Mouse (Mus musculus) kidney, adult 2 months (tissue): ENCODE data around the gene Acat3. TPM values are rescaled to one million over a fixed set of nuclear protein-coding genes. Genes with fewer than 3 reads are reported as not detected.

Source experiments
- DNase-seq: peaks from one replicate; pipeline ENCODE4 v3.0.0; 2021
- H3K27ac ChIP-seq: fragments of 200-500 bp; 2 replicates; pipeline ENCODE4 v1.5.1; 2012; ENCODE audit warnings: low read depth, low read length, control low read depth, inconsistent platforms; ENCODE audit not compliant: insufficient read depth
- H3K27me3 ChIP-seq: fragments of 200-500 bp; replicated peaks from 2 replicates; pipeline ENCODE4 v1.6.1; 2012; ENCODE audit warnings: mild to moderate bottlenecking, moderate library complexity, low read length, inconsistent platforms; ENCODE audit not compliant: control insufficient read depth, insufficient read depth
- H3K36me3 ChIP-seq: fragments of 200-500 bp; 2 replicates; pipeline ENCODE4 v1.6.1; 2012; ENCODE audit warnings: mild to moderate bottlenecking, moderate library complexity, low read length, inconsistent platforms; ENCODE audit not compliant: control insufficient read depth, insufficient read depth
- H3K4me1 ChIP-seq: fragments of 200-500 bp; 2 replicates; pipeline ENCODE4 v1.6.1; 2011; ENCODE audit warnings: low read length; ENCODE audit not compliant: control insufficient read depth, insufficient read depth
- H3K4me3 ChIP-seq: fragments of 200-500 bp; 2 replicates; pipeline ENCODE4 v1.5.1; 2011; ENCODE audit warnings: mild to moderate bottlenecking, low read depth, low read length, control low read depth; ENCODE audit not compliant: insufficient read depth
- CTCF ChIP-seq: fragments of 200-500 bp; conservative IDR thresholded peaks from 2 replicates; pipeline ENCODE4 v1.5.1; 2011; ENCODE audit warnings: low read depth, mild to moderate bottlenecking, control low read depth, low read length, moderate library complexity, mixed read lengths; ENCODE audit not compliant: insufficient read depth, insufficient read length
- POLR2A ChIP-seq: fragments of 200-500 bp; IDR thresholded peaks from one replicate; pipeline ENCODE4 v1.6.1; 2011; ENCODE audit warnings: low read depth, low read length, control low read depth
- WGBS: fragments of 180-500 bp; shearing (Covaris S2); methylation state at CpG from one replicate; pipeline ENCODE4 v1.1.7; 2018; 5-methylcytosine and 5-hydroxymethylcytosine counted together
- polyA plus RNA-seq: library from polyadenylated mRNA; depleted of rRNA; stranded (reverse); fragments of >200 nt; gene quantifications from 2 replicates; pipeline ENCODE4 v1.2.3, GENCODE M21; 2012

Acat3 gene
- polyA plus RNA-seq, 1 experiment: 10.3 TPM

DNA sequence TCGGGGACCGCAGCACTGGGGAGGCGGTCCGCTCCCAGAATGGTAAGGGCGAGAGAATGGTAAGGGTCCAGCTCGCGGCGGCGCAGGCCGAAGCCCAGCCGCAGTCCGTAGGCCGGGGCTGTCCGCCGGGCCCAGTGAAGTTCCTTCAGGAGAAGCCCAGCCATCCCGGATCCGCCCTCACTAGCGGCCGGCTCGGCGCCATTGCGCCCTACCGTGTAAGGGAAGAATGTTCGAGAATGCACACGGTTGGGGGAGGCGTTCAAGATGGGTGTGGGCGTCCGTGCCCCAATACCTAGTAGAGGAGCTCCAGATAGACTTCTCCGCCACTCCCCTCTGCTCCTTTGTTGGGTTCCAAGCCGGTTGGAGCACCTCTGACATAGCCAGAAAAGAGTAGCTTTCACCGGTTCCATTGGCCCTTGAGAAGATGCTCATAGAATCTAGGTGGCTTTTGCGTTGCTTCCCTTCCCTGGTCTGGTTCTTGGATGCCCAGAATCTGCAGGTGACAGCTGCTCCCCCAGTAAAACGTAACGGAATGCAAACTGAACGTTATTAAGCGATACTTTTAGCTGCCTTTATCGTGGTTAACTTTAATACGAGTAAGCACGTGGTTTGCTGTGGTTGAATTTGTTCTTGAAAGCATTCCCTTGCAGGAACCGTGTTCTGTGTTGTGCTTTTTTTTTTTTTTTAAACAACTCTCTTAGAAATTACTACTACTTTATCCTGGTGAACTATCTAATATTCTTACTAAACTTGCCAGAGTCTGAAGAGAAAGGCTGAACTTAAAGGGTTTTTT, 23.6 kb downstream of the Acat3 start:
- H3K27ac ChIP-seq: peak overlapping the region; percentile 71
- TF ChIP-seq POLR2A: peak; percentile 3
- TF ChIP-seq CTCF: no peak
- H3K27me3 ChIP-seq: no peaks in the 10 kb centered on the region
- no peak for DNase-seq
- WGBS: under 1% methylated on average over 40 of the region's 40 CpGs
- peak overlapping the region; percentile 73 for H3K4me3 ChIP-seq
- H3K4me1 ChIP-seq: 0 out of 2 replicates have a peak, but pooled peaks cover 2% of the 10 kb centered on the region
- H3K36me3 ChIP-seq: peaks cover 5% of the 10 kb centered on the region

GRCm38 (mm10) chr17:12915881-12916583, 24.4 kb downstream of the Acat3 start, which contains the start of gene Mrpl18:
TSS of gene Mrpl18 (minus strand) at chr17:12916345.
- peak within 1 kb of the TSS; percentile 73 for H3K4me3 ChIP-seq
- under 1% methylated on average over 56 of the region's 56 CpGs for WGBS
- peak; percentile 100 for DNase-seq
- H3K36me3 ChIP-seq: peaks cover 4% of the 10 kb centered on the region
- H3K4me1 ChIP-seq: 0 out of 2 replicates have a peak, but pooled peaks cover 2% of the 10 kb centered on the region
- H3K27ac ChIP-seq: peak within 1 kb of the TSS; percentile 83
- no peaks in the 10 kb centered on the region for H3K27me3 ChIP-seq
- TF ChIP-seq CTCF: no peak
- TF ChIP-seq POLR2A: peak; percentile 64

GRCm38 (mm10) chr17:12915488-12915880, 24.9 kb downstream of the Acat3 start, which contains the start of gene Tcp1:
TSS of gene Tcp1 (plus strand) at chr17:12915701.
- Histone ChIP-seq H3K4me3 (peak within 1 kb of the TSS; percentile 73), H3K27ac (peak within 1 kb of the TSS; percentile 83), H3K36me3 (peaks cover 3% of the 10 kb centered on the region), H3K27me3 (no peaks in the 10 kb centered on the region), H3K4me1 (0 out of 2 replicates have a peak, but pooled peaks cover 2% of the 10 kb centered on the region)
- WGBS: under 1% methylated on average over 18 of the region's 18 CpGs
- TF ChIP-seq CTCF: no peak
- TF ChIP-seq POLR2A: no peak
- no peak for DNase-seq

DNA sequence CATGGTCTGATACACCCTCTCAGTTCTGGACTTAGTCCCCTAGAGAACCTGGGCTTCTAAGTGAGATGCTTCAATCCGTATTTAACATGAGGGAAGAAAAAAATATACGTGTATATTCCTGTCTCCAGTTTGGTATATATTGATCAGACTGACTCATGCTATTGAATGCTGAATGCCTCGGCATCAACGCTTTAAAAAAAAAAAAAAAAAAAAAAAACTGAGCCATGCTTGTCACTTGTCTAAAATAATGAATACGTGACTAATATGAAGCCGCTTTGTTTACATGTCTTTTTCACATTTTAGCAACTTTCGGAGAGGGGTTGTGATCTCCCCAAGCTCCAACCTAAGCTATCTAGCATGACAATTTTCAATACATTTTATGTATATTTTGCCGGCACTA, 30.0 kb downstream of the Acat3 start:
- 85% methylated on average over 8 of the region's 8 CpGs for WGBS
- Histone ChIP-seq H3K27ac (no peak overlapping the region), H3K27me3 (no peaks in the 10 kb centered on the region), H3K36me3 (peaks cover 2% of the 10 kb centered on the region; the same call in 1 of the 2 replicates), H3K4me1 (no peaks in the 10 kb centered on the region), H3K4me3 (no peak overlapping the region)
- TF ChIP-seq POLR2A (no peak), CTCF (no peak)
- DNase-seq: no peak

GRCm38 (mm10) chr17:12909361-12910280, 30.8 kb downstream of the Acat3 start, which contains the start of gene Pnldc1:
TSS of gene Pnldc1 (minus strand) at chr17:12910230.
- Histone ChIP-seq H3K4me1 (no peaks in the 10 kb centered on the region), H3K4me3 (no peak within 1 kb of the TSS), H3K27ac (no peak within 1 kb of the TSS), H3K36me3 (peaks cover 2% of the 10 kb centered on the region; the same call in 1 of the 2 replicates), H3K27me3 (no peaks in the 10 kb centered on the region)
- WGBS: 87% methylated on average over 35 of the region's 35 CpGs
- no peak for DNase-seq
- TF ChIP-seq CTCF (no peak), POLR2A (no peak)

DNA sequence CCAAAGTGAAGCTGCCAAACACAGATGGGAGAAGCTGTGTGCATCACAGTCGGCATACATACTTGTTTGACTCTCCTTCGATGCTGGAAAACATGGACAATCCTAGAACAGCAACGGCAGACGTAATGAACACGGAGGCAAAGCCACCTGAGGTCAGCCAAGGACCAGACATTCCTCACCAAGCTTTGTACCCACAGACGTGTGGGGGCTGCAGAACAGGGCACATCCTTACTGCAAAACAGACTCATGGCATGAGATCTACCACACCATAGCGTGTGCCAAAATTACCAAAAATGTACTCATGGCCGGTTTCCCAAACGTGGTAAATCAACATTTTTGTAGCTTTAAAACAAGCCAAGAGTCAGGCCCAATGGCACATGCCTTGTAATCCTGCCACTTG, 34.0 kb downstream of the Acat3 start:
- no peaks in the 10 kb centered on the region; the same call in 1 of the 2 replicates for H3K36me3 ChIP-seq
- H3K4me3 ChIP-seq: no peak overlapping the region
- WGBS: 86% methylated on average over 9 of the region's 9 CpGs
- TF ChIP-seq CTCF (no peak), POLR2A (no peak)
- DNase-seq: no peak
- no peaks in the 10 kb centered on the region for H3K27me3 ChIP-seq
- H3K27ac ChIP-seq: no peak overlapping the region
- H3K4me1 ChIP-seq: no peaks in the 10 kb centered on the region
